Mouse (Mus musculus) intestine, embryonic 16.5 days (tissue): Measurements from ENCODE around the gene Tcf7l1. TPM values are rescaled to one million over a fixed set of nuclear protein-coding genes. Genes with fewer than 3 reads are reported as not detected.

ENCODE experiments used
- ATAC-seq: fragments of 200-750 bp; cut with Nextera tagmentation; 2 replicates; pipeline ENCODE4 v1.8.0; 2017; ENCODE audit warnings: moderate TSS enrichment, moderate library complexity
- H3K27ac ChIP-seq: fragments of 300-500 bp; sonication (generic); 2 replicates; pipeline ENCODE4 v1.5.1; 2014; ENCODE audit warnings: mild to moderate bottlenecking, low read length
- H3K27me3 ChIP-seq: fragments of 300-500 bp; sonication (generic); replicated peaks from 2 replicates; pipeline ENCODE4 v1.6.1; 2014; ENCODE audit warnings: low read length, control low read depth, mixed read lengths; ENCODE audit not compliant: control insufficient read depth, insufficient read depth
- H3K36me3 ChIP-seq: fragments of 300-500 bp; sonication (generic); 2 replicates; pipeline ENCODE4 v1.6.1; 2014; ENCODE audit warnings: low read length, control low read depth; ENCODE audit not compliant: control insufficient read depth, insufficient read depth
- H3K4me1 ChIP-seq: fragments of 300-500 bp; sonication (generic); 2 replicates; pipeline ENCODE4 v1.6.1; 2014; ENCODE audit warnings: low read length, control low read depth, mixed read lengths; ENCODE audit not compliant: control insufficient read depth, insufficient read depth
- H3K4me2 ChIP-seq: fragments of 300-500 bp; sonication (generic); 2 replicates; pipeline ENCODE4 v1.6.1; 2014; ENCODE audit warnings: low read depth, low read length, control low read depth
- H3K4me3 ChIP-seq: fragments of 300-500 bp; sonication (generic); 2 replicates; pipeline ENCODE4 v1.5.1; 2014; ENCODE audit warnings: mild to moderate bottlenecking, low read length
- H3K9ac ChIP-seq: fragments of 300-500 bp; sonication (generic); 2 replicates; pipeline ENCODE4 v1.6.1; 2014; ENCODE audit warnings: low read depth, low read length
- H3K9me3 ChIP-seq: fragments of 300-500 bp; sonication (generic); 2 replicates; pipeline ENCODE4 v1.6.1; 2016; ENCODE audit warnings: low read length, control low read depth; ENCODE audit not compliant: control insufficient read depth
- WGBS: fragments of 180-500 bp; shearing (Covaris S2); extraction: QIAGEN DNeasy Blood & Tissue Kit; methylation state at CpG from one replicate; pipeline ENCODE4 v1.1.7; 2014; 5-methylcytosine and 5-hydroxymethylcytosine counted together
- polyA plus RNA-seq: library from polyadenylated mRNA; unstranded; fragments of >200 nt; fragmentation: Nextera tagmentation; extraction: Ambion mirVana; gene quantifications from 2 replicates; pipeline ENCODE4 v1.2.1, GENCODE M21; 2015

Tcf7l1 gene
- polyA plus RNA-seq, 1 experiment from 2014 or later = 8.5 TPM

DNA sequence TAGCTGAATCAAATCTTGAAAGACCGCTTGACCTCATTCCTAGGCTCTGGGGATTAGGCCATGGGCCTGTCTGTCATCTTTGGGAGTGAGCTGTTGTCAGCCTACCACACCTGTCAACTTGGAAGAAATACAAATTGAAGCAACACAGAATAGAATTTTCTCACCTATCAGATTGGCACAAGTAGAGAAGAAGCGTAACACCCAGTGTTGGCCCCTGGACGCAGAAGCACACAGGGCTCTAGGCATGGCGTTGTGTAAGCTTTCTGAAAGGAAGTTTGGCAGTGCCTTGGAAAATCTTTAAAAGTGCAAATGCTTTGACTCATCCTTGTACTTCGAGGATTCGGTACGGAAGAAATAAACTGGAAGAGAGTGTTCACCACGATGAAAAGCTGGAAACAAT, 3.6 kb upstream of the Tcf7l1 start:
- Histone ChIP-seq H3K27ac (no peak overlapping the region), H3K4me1 (peaks cover 5% of the 10 kb centered on the region; the same call in 1 of the 2 replicates), H3K4me3 (no peak overlapping the region), H3K9ac (no peak overlapping the region), H3K9me3 (no peaks in the 10 kb centered on the region), H3K27me3 (no peaks in the 10 kb centered on the region), H3K4me2 (no peak overlapping the region), H3K36me3 (no peaks in the 10 kb centered on the region)
- 95% methylated on average over 8 of the region's 8 CpGs for WGBS
- no peak for ATAC-seq

DNA sequence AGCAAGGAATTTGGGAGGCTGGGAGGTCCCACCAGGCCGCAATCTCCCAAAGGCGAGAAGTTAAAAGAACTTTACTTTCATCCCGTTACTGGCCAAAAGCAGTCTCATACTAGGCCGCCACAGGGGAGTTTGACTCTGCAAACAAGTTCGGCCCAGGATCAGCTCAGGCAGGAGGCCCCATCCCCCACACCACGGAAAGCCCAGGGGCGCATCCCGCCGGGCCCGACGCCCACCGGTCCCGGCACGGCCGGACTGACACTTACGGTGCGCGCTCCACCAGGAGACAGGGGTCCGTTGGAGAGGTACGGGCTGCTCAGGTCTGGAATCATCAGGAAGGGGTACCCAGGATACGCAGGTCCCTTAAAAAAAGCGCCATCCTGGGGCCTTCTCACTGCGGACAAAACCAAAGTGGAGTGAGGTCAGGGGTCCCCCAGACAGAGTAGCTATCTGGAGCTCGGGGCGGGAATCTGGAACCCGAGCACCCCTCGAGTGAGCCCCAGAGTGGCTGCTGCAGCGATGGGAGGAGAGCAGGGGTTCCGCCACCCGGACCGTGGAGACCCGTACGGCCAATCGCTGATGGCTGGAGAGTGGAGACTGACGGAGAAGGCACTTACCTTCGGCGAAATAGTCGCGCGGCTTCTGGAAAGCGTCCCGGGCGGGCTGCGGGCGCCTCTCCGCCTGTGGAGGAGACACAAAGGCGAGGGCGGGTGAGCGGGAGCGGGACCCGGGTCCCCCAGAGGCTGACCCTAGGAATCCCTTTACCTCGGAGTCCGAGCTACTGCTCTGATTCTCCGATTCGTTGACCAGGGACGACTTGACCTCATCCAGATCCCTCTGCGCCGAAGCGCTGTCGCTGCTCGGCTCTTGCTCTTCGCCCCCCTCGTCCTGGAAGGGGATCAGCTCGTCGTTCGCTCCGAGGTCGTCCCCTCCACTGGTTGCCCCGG, 834 bp downstream of the Tcf7l1 start:
- peak; percentile 23 for ATAC-seq
- H3K4me2 ChIP-seq = peak overlapping the region; percentile 86
- no peaks in the 10 kb centered on the region for H3K27me3 ChIP-seq
- no peaks in the 10 kb centered on the region for H3K36me3 ChIP-seq
- no peaks in the 10 kb centered on the region for H3K9me3 ChIP-seq
- peak overlapping the region; percentile 67 for H3K4me3 ChIP-seq
- peaks cover 8% of the 10 kb centered on the region; the same call in 1 of the 2 replicates for H3K4me1 ChIP-seq
- H3K27ac ChIP-seq = peak overlapping the region; percentile 90
- under 1% methylated on average over 69 of the region's 69 CpGs for WGBS
- peak overlapping the region; percentile 84 for H3K9ac ChIP-seq

GRCm38 (mm10) chr6:72787322-72787947, 1.6 kb downstream of the Tcf7l1 start:
- Histone ChIP-seq H3K36me3 (no peaks in the 10 kb centered on the region), H3K9me3 (no peaks in the 10 kb centered on the region), H3K9ac (peak overlapping the region; percentile 84), H3K4me2 (peak overlapping the region; percentile 86), H3K4me1 (peaks cover 8% of the 10 kb centered on the region; the same call in 1 of the 2 replicates), H3K27me3 (no peaks in the 10 kb centered on the region), H3K27ac (no peak overlapping the region), H3K4me3 (peak overlapping the region; percentile 67)
- 18% methylated on average over 19 of the region's 19 CpGs for WGBS
- no peak for ATAC-seq

- Histone ChIP-seq H3K4me2 (no peak overlapping the region), H3K27me3 (no peaks in the 10 kb centered on the region), H3K36me3 (0 out of 2 replicates have a peak, but pooled peaks cover 4% of the 10 kb centered on the region), H3K4me3 (no peak overlapping the region), H3K27ac (no peak overlapping the region), H3K9me3 (no peaks in the 10 kb centered on the region), H3K9ac (no peak overlapping the region), H3K4me1 (peaks cover 3% of the 10 kb centered on the region; the same call in 1 of the 2 replicates)
- 91% methylated on average over 4 of the region's 4 CpGs for WGBS
- no peak for ATAC-seq
Observed at GRCm38 (mm10) chr6:72783780-72784179, 5.3 kb downstream of the Tcf7l1 start.

- 0 out of 2 replicates have a peak, but pooled peaks cover 4% of the 10 kb centered on the region for H3K36me3 ChIP-seq
- no peaks in the 10 kb centered on the region for H3K27me3 ChIP-seq
- H3K4me1 ChIP-seq = peaks cover 4% of the 10 kb centered on the region; the same call in 1 of the 2 replicates
- 73% methylated on average over 15 of the region's 15 CpGs for WGBS
- no peak overlapping the region for H3K27ac ChIP-seq
- no peak overlapping the region for H3K4me3 ChIP-seq
- H3K9ac ChIP-seq = no peak overlapping the region
- no peak overlapping the region for H3K4me2 ChIP-seq
- no peaks in the 10 kb centered on the region for H3K9me3 ChIP-seq
- peak; percentile 56 for ATAC-seq
Observed at GRCm38 (mm10) chr6:72778779-72779776, 10.0 kb downstream of the Tcf7l1 start.

DNA sequence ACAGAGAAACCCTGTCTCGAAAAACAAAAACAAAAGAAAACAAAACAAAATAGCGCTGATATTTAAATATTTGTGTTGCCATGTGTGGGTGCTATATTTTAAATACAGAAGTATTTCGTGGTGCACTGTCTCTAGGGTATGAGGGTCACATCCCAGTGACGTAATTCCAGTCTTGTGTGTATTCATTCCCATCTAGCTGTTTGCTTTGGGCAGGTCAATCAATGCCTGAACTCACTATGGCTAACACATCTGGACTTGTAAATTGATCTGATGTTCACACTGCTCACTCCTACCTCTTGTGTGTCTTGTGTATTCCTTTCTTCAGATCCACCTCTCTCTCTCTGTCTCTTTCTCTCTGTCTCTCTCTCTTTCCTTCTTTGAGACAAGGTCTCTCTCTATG, 11.8 kb downstream of the Tcf7l1 start:
- Histone ChIP-seq H3K9ac (no peak overlapping the region), H3K4me1 (peaks cover 4% of the 10 kb centered on the region; the same call in 1 of the 2 replicates), H3K27ac (no peak overlapping the region), H3K4me3 (no peak overlapping the region), H3K4me2 (no peak overlapping the region), H3K9me3 (no peaks in the 10 kb centered on the region), H3K27me3 (no peaks in the 10 kb centered on the region), H3K36me3 (0 out of 2 replicates have a peak, but pooled peaks cover 4% of the 10 kb centered on the region)
- WGBS = 85% methylated on average over 4 of the region's 4 CpGs
- no peak for ATAC-seq

DNA sequence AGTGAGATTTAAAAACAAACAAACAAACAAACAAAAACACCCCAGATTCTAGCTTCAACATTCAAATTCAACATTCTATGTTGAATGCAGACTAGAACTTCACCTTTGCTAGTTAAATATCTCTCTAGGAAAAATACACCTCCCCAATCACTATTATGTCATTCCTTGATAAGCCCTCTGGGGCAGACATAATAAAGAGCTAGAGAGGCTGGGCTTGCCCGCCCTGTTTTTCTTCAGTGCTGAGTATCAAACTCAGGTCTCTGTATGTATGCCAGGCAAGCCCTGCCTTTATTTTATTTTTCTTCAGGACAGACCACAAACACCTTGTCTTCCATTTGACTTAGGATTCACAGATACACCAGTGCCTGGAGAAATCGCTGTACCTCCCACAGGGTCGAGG, 14.8 kb downstream of the Tcf7l1 start:
- no peak for ATAC-seq
- no peaks in the 10 kb centered on the region for H3K27me3 ChIP-seq
- H3K9me3 ChIP-seq = no peaks in the 10 kb centered on the region
- peaks cover 9% of the 10 kb centered on the region; the same call in 1 of the 2 replicates for H3K4me1 ChIP-seq
- H3K9ac ChIP-seq = no peak overlapping the region
- no peak overlapping the region for H3K4me3 ChIP-seq
- H3K27ac ChIP-seq = no peak overlapping the region
- H3K36me3 ChIP-seq = no peaks in the 10 kb centered on the region
- no peak overlapping the region for H3K4me2 ChIP-seq
- WGBS = 51% methylated on average over 3 of the region's 3 CpGs

DNA sequence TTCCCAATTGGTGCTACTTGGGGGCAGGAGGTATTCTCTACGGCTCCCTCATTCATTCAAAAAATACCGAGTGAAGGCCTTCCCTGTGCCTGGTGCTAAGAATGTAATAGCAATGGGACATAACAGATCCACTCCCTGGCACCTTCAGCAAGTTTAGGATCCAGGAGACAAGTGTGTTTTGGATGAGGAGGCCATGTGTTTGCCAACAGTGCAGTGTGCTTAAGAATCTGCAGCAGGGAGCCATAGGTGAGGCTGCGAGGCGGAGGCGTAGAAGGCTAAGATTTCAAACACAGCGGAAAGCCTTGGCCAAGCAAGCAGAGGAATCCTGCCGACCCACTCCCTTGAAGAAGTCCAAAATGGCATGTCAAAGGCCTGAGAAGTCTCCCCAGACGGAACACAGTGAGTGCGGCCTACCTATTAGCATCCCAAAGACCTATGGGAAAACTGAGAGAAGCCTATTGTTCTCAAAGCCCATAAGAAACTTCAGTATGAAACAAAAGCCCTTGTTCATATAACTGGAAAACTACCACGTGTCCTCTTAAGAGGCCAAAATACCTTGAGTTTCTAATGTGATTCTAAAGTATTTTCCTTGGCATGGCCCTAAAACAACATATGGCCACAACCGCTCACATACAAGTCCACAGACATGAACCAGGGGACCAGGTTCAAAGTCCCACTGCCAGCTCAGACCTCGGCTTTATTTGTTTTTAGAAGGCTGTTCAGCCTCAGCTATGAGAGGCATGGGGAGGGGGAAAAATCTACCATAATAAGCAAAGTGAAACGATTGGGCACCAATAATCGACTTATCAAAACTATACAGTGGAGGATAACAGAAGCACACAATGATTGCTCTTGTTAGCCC, 18.9 kb downstream of the Tcf7l1 start:
- H3K27me3 ChIP-seq = no peaks in the 10 kb centered on the region
- H3K4me3 ChIP-seq = no peak overlapping the region
- no peak overlapping the region for H3K9ac ChIP-seq
- H3K27ac ChIP-seq = peak overlapping the region; percentile 45; the same call in 1 of the 2 replicates
- no peak for ATAC-seq
- no peaks in the 10 kb centered on the region for H3K36me3 ChIP-seq
- H3K9me3 ChIP-seq = no peaks in the 10 kb centered on the region
- H3K4me2 ChIP-seq = no peak overlapping the region
- H3K4me1 ChIP-seq = peaks cover 20% of the 10 kb centered on the region
- WGBS = 79% methylated on average over 14 of the region's 14 CpGs
